Mouse (Mus musculus) midbrain, embryonic 12.5 days (tissue): ENCODE measurements at regions not wholly inside any gene's neighbourhood (a gene's known extent, or its start where the extent isn't known, plus 50 kb on each side); places are given as distances from the start of the nearest gene placed in this dataset.

Source experiments
- ATAC-seq: fragments of 200-750 bp; cut with Nextera tagmentation; 2 replicates; pipeline ENCODE4 v1.8.0; 2017; ENCODE audit warnings: low read depth, moderate TSS enrichment, moderate library complexity; ENCODE audit not compliant: low FRiP score
- H3K27ac ChIP-seq: fragments of 300-500 bp; sonication (generic); replicated peaks from 2 replicates; pipeline ENCODE4 v1.5.1; 2016; ENCODE audit warnings: mild to moderate bottlenecking
- H3K27me3 ChIP-seq: fragments of 300-500 bp; sonication (generic); 2 replicates; pipeline ENCODE4 v1.6.1; 2016; ENCODE audit warnings: mild to moderate bottlenecking
- H3K36me3 ChIP-seq: fragments of 300-500 bp; sonication (generic); 2 replicates; pipeline ENCODE4 v1.6.1; 2016
- H3K4me1 ChIP-seq: fragments of 300-500 bp; sonication (generic); 2 replicates; pipeline ENCODE4 v1.6.1; 2016
- H3K4me2 ChIP-seq: fragments of 300-500 bp; sonication (generic); replicated peaks from 2 replicates; pipeline ENCODE4 v1.6.1; 2016; ENCODE audit warnings: mild to moderate bottlenecking, moderate library complexity
- H3K4me3 ChIP-seq: fragments of 300-500 bp; sonication (generic); 2 replicates; pipeline ENCODE4 v1.5.1; 2016; ENCODE audit warnings: mild to moderate bottlenecking
- H3K9ac ChIP-seq: fragments of 300-500 bp; sonication (generic); replicated peaks from 2 replicates; pipeline ENCODE4 v1.6.1; 2016; ENCODE audit warnings: mild to moderate bottlenecking, moderate library complexity
- H3K9me3 ChIP-seq: fragments of 300-500 bp; sonication (generic); 2 replicates; pipeline ENCODE4 v1.6.1; 2016; ENCODE audit warnings: mild to moderate bottlenecking
- WGBS: fragments of 180-500 bp; shearing (Covaris S2); methylation state at CpG from one replicate; pipeline ENCODE4 v1.1.7; 2016; 5-methylcytosine and 5-hydroxymethylcytosine counted together

DNA sequence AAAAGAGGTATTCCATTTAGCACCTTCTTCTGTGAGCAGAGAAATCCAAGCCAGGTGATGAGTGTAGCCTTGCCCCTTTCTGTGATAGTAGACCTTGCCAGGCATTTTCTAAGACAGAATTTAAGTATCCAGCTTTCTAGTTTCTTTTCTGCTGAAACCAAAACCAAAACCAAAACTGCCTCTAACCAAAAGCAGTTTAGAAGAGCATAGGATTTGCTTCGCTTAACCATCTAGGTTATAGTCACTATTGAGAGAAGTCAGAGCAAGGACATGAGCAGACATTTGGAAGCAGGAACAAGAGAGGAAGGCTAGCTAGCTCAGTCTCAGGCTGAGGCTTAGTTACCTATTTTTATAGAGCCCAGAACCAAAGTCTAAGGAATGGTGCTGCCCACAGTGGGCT, 354.8 kb upstream of the Prickle1 start:
- H3K9me3 ChIP-seq, result no peaks in the 10 kb centered on the region
- no peaks in the 10 kb centered on the region for H3K36me3 ChIP-seq
- no peak overlapping the region for H3K27ac ChIP-seq
- H3K9ac ChIP-seq, result no peak overlapping the region
- no peaks in the 10 kb centered on the region for H3K27me3 ChIP-seq
- ATAC-seq, result no peak
- H3K4me1 ChIP-seq, result no peaks in the 10 kb centered on the region
- WGBS, result 97% methylated on average over 1 of the region's 1 CpGs
- H3K4me2 ChIP-seq, result no peak overlapping the region
- no peak overlapping the region for H3K4me3 ChIP-seq

DNA sequence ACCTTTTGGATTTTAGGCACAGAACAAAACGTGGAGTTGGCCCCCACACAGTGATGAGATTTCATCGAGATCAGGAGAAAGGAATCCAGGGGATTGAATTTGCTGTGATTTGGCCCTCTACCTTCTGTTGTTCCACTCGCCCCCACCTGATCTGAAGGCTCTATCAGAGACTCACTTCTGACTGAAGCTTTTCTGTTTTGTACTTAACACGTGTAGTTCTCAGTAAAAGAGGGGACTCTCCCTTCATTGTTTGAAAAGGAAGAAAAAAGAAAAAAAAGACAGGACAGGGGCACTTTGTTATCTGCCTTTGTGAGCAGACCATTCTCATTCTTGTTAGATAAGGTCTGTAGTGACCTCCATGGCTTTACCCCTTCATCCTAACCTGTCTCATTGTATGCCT, 353.2 kb upstream of the Prickle1 start:
- H3K27me3 ChIP-seq, result no peaks in the 10 kb centered on the region
- H3K9ac ChIP-seq, result no peak overlapping the region
- WGBS, result 81% methylated on average over 4 of the region's 4 CpGs
- no peak overlapping the region for H3K4me3 ChIP-seq
- ATAC-seq, result no peak
- no peaks in the 10 kb centered on the region for H3K36me3 ChIP-seq
- no peaks in the 10 kb centered on the region for H3K9me3 ChIP-seq
- H3K27ac ChIP-seq, result no peak overlapping the region
- H3K4me2 ChIP-seq, result no peak overlapping the region
- H3K4me1 ChIP-seq, result no peaks in the 10 kb centered on the region

GRCm38 (mm10) chr15:93943545-93943944, 347.9 kb upstream of the Prickle1 start:
- Histone ChIP-seq H3K4me1 (no peaks in the 10 kb centered on the region), H3K4me2 (no peak overlapping the region), H3K36me3 (no peaks in the 10 kb centered on the region), H3K9ac (no peak overlapping the region), H3K27me3 (no peaks in the 10 kb centered on the region), H3K4me3 (no peak overlapping the region), H3K27ac (no peak overlapping the region), H3K9me3 (no peaks in the 10 kb centered on the region)
- ATAC-seq, result no peak
- WGBS, result 91% methylated on average over 12 of the region's 12 CpGs

GRCm38 (mm10) chr15:93932971-93933496, 337.3 kb upstream of the Prickle1 start:
- Histone ChIP-seq H3K4me1 (peaks cover 3% of the 10 kb centered on the region; the same call in 1 of the 2 replicates), H3K9ac (no peak overlapping the region), H3K27me3 (no peaks in the 10 kb centered on the region), H3K27ac (no peak overlapping the region), H3K4me3 (no peak overlapping the region), H3K4me2 (no peak overlapping the region), H3K9me3 (no peaks in the 10 kb centered on the region), H3K36me3 (no peaks in the 10 kb centered on the region)
- WGBS, result 46% methylated on average over 5 of the region's 5 CpGs
- ATAC-seq, result no peak

- Histone ChIP-seq H3K4me3 (no peak overlapping the region), H3K27me3 (no peaks in the 10 kb centered on the region), H3K4me1 (no peaks in the 10 kb centered on the region), H3K27ac (no peak overlapping the region), H3K4me2 (no peak overlapping the region), H3K9me3 (no peaks in the 10 kb centered on the region), H3K36me3 (no peaks in the 10 kb centered on the region), H3K9ac (no peak overlapping the region)
- ATAC-seq, result no peak
- 28% methylated on average over 6 of the region's 6 CpGs for WGBS
Measured at GRCm38 (mm10) chr15:93926842-93927241, 331.2 kb upstream of the Prickle1 start.

GRCm38 (mm10) chr15:93926262-93926661, 330.6 kb upstream of the Prickle1 start:
- H3K9me3 ChIP-seq, result no peaks in the 10 kb centered on the region
- no peak for ATAC-seq
- no peaks in the 10 kb centered on the region for H3K36me3 ChIP-seq
- no peak overlapping the region for H3K4me2 ChIP-seq
- H3K9ac ChIP-seq, result no peak overlapping the region
- H3K4me1 ChIP-seq, result no peaks in the 10 kb centered on the region
- no peak overlapping the region for H3K27ac ChIP-seq
- no peaks in the 10 kb centered on the region for H3K27me3 ChIP-seq
- no peak overlapping the region for H3K4me3 ChIP-seq

- Histone ChIP-seq H3K4me2 (no peak overlapping the region), H3K4me1 (no peaks in the 10 kb centered on the region), H3K27ac (no peak overlapping the region), H3K9ac (no peak overlapping the region), H3K9me3 (no peaks in the 10 kb centered on the region), H3K27me3 (no peaks in the 10 kb centered on the region), H3K36me3 (no peaks in the 10 kb centered on the region), H3K4me3 (no peak overlapping the region)
- ATAC-seq, result no peak
- WGBS, result 85% methylated on average over 6 of the region's 6 CpGs
Measured at GRCm38 (mm10) chr15:93921457-93922234, 326.0 kb upstream of the Prickle1 start.

GRCm38 (mm10) chr15:93920996-93921395, 325.3 kb upstream of the Prickle1 start:
- no peak for ATAC-seq
- H3K4me1 ChIP-seq, result no peaks in the 10 kb centered on the region
- no peaks in the 10 kb centered on the region for H3K27me3 ChIP-seq
- H3K27ac ChIP-seq, result no peak overlapping the region
- no peak overlapping the region for H3K4me3 ChIP-seq
- H3K36me3 ChIP-seq, result no peaks in the 10 kb centered on the region
- no peak overlapping the region for H3K4me2 ChIP-seq
- no peaks in the 10 kb centered on the region for H3K9me3 ChIP-seq
- 92% methylated on average over 5 of the region's 5 CpGs for WGBS
- H3K9ac ChIP-seq, result no peak overlapping the region

- H3K27ac ChIP-seq, result no peak overlapping the region
Measured at GRCm38 (mm10) chr15:93919577-93919976, 323.9 kb upstream of the Prickle1 start.

DNA sequence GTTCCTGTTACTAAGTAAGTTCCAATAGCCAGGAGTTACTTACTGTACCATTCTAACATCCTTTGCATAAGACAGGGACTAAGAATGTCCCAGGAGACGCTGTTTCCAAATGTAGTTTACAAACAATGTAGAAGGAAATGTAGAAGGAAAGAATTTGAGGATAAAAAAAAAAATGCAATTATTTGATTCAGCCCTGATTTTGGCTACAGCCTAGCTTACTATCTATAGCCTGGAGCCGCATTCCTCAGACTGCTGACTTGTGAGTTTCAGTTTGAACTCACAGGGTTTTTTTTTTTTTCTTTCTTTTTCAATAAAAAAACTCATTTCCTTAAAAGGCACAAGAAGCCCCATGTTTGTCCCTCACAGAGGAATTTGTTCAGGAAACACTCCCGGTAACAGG, 321.2 kb upstream of the Prickle1 start:
- no peak overlapping the region for H3K27ac ChIP-seq

More at GRCm38 (mm10) chr15:93919577-93919976, 323.9 kb upstream of the Prickle1 start:
- no peaks in the 10 kb centered on the region for H3K27me3 ChIP-seq
- WGBS, result 91% methylated on average over 6 of the region's 6 CpGs
- ATAC-seq, result no peak
- H3K36me3 ChIP-seq, result no peaks in the 10 kb centered on the region
- H3K4me3 ChIP-seq, result no peak overlapping the region
- H3K4me1 ChIP-seq, result no peaks in the 10 kb centered on the region
- no peak overlapping the region for H3K4me2 ChIP-seq
- H3K9ac ChIP-seq, result no peak overlapping the region
- no peaks in the 10 kb centered on the region for H3K9me3 ChIP-seq

GRCm38 (mm10) chr15:93913462-93913861, 317.8 kb upstream of the Prickle1 start:
- H3K4me2 ChIP-seq, result no peak overlapping the region
- H3K4me3 ChIP-seq, result no peak overlapping the region
- no peak overlapping the region for H3K27ac ChIP-seq
- no peaks in the 10 kb centered on the region for H3K36me3 ChIP-seq
- no peaks in the 10 kb centered on the region for H3K27me3 ChIP-seq
- H3K9ac ChIP-seq, result no peak overlapping the region
- 65% methylated on average over 5 of the region's 5 CpGs for WGBS
- ATAC-seq, result no peak
- H3K4me1 ChIP-seq, result peaks cover 8% of the 10 kb centered on the region; the same call in 1 of the 2 replicates
- H3K9me3 ChIP-seq, result no peaks in the 10 kb centered on the region

More for the DNA sequence above, 321.2 kb upstream of the Prickle1 start:
- ATAC-seq, result no peak
- no peak overlapping the region for H3K9ac ChIP-seq
- no peaks in the 10 kb centered on the region for H3K27me3 ChIP-seq
- H3K4me1 ChIP-seq, result no peaks in the 10 kb centered on the region
- H3K4me2 ChIP-seq, result no peak overlapping the region
- no peaks in the 10 kb centered on the region for H3K9me3 ChIP-seq
- WGBS, result 61% methylated on average over 3 of the region's 3 CpGs
- no peaks in the 10 kb centered on the region for H3K36me3 ChIP-seq
- no peak overlapping the region for H3K4me3 ChIP-seq

- WGBS, result 64% methylated on average over 7 of the region's 7 CpGs
- Histone ChIP-seq H3K9me3 (no peaks in the 10 kb centered on the region), H3K4me3 (no peak overlapping the region), H3K27ac (no peak overlapping the region), H3K4me1 (peaks cover 8% of the 10 kb centered on the region; the same call in 1 of the 2 replicates), H3K27me3 (no peaks in the 10 kb centered on the region), H3K36me3 (no peaks in the 10 kb centered on the region), H3K9ac (no peak overlapping the region), H3K4me2 (no peak overlapping the region)
- ATAC-seq, result no peak
Measured at GRCm38 (mm10) chr15:93913041-93913440, 317.4 kb upstream of the Prickle1 start.
